Mouse (Mus musculus) spleen, embryonic (tissue): ENCODE measurements around the gene Cst9.

ENCODE experiments used
- CTCF ChIA-PET: fragments of 350-600 bp; sonication (Branson Sonifier 250); formaldehyde crosslinking; loops from one replicate; lab custom pipeline; 2022; lab: Charles Lee

Gene Cst9

GRCm38 (mm10) chr2:148834912-148835311 lies at the start of gene Cst9:
TSS of gene Cst9 (plus strand) at chr2:148835147.
- CTCF ChIA-PET: no interaction called here

GRCm38 (mm10) chr2:148789142-148789541 lies 45.8 kb upstream of the Cst9 start, which contains the start of gene Cst12:
TSS of gene Cst12 (plus strand) at chr2:148789361.
- CTCF ChIA-PET: no interaction called here

GRCm38 (mm10) chr2:148798485-148798884 lies 36.5 kb upstream of the Cst9 start, which contains the start of gene Cst8:
TSS of gene Cst8 (plus strand) at chr2:148798785.
- CTCF ChIA-PET: no interaction called here

GRCm38 (mm10) chr2:148801491-148801921 lies 33.4 kb upstream of the Cst9 start:
- CTCF ChIA-PET: no interaction called here

GRCm38 (mm10) chr2:148806696-148807095 lies 28.3 kb upstream of the Cst9 start:
- CTCF ChIA-PET: no interaction called here

GRCm38 (mm10) chr2:148819909-148820308 lies 15.0 kb upstream of the Cst9 start, which contains the start of gene Cst13:
TSS of gene Cst13 (plus strand) at chr2:148820081.
- CTCF ChIA-PET: no interaction called here

- CTCF ChIA-PET: no interaction called here
Measured at GRCm38 (mm10) chr2:148825986-148826385, 9.0 kb upstream of the Cst9 start.

- CTCF ChIA-PET: no interaction called here
Measured at GRCm38 (mm10) chr2:148838075-148838777, 3.3 kb downstream of the Cst9 start.

GRCm38 (mm10) chr2:148839224-148839623 lies 4.3 kb downstream of the Cst9 start:
- CTCF ChIA-PET: no interaction called here

- CTCF ChIA-PET: interaction anchor here (0.7 to 3.4 kb wide), 2 partner anchors 51 to 98 kb away, joined by 5 to 24 read pairs; no protein-coding TSS in a partner anchor
Measured at GRCm38 (mm10) chr2:148851116-148851906, 16.4 kb downstream of the Cst9 start.

GRCm38 (mm10) chr2:148856630-148857400 lies 21.9 kb downstream of the Cst9 start:
- CTCF ChIA-PET: no interaction called here

- CTCF ChIA-PET: no interaction called here
Measured at GRCm38 (mm10) chr2:148857506-148857905, 22.6 kb downstream of the Cst9 start.

- CTCF ChIA-PET: interaction anchor here (1.1 kb wide), 1 partner anchor 9 kb away, joined by 7 read pairs; no protein-coding TSS in a partner anchor
Measured at GRCm38 (mm10) chr2:148860993-148861392, 26.0 kb downstream of the Cst9 start.

GRCm38 (mm10) chr2:148861693-148862092 lies 26.7 kb downstream of the Cst9 start:
- CTCF ChIA-PET: interaction anchor here (1.1 kb wide), 1 partner anchor 9 kb away, joined by 7 read pairs; no protein-coding TSS in a partner anchor

GRCm38 (mm10) chr2:148864966-148865365 lies 30.0 kb downstream of the Cst9 start, which contains the start of gene 9230104L09Rik:
TSS of gene 9230104L09Rik (minus strand) at chr2:148865038.
- CTCF ChIA-PET: interaction anchor here (0.6 kb wide), 1 partner anchor 588 kb away, joined by 3 read pairs; no protein-coding TSS in a partner anchor

- CTCF ChIA-PET: no interaction called here
Measured at GRCm38 (mm10) chr2:148868959-148869358, 34.0 kb downstream of the Cst9 start.

- CTCF ChIA-PET: no interaction called here
Measured at GRCm38 (mm10) chr2:148870526-148870925, 35.6 kb downstream of the Cst9 start.

- CTCF ChIA-PET: no interaction called here
Measured at GRCm38 (mm10) chr2:148872860-148873259, 37.9 kb downstream of the Cst9 start.

- CTCF ChIA-PET: no interaction called here
Measured at GRCm38 (mm10) chr2:148874224-148874616, 39.3 kb downstream of the Cst9 start.

- CTCF ChIA-PET: no interaction called here
Measured at GRCm38 (mm10) chr2:148874617-148875334, 39.8 kb downstream of the Cst9 start.

GRCm38 (mm10) chr2:148875335-148875811 lies 40.4 kb downstream of the Cst9 start, which contains the start of gene Cst3:
TSS of gene Cst3 (minus strand) at chr2:148875692.
- CTCF ChIA-PET: no interaction called here
